Mouse (Mus musculus): ENCODE measurements around the gene Gm28043. TPM values are rescaled to one million over a fixed set of nuclear protein-coding genes. Genes with fewer than 3 reads are reported as not detected.

The Gm28043 gene
- polyA plus RNA-seq, 1 experiment from 2014 or later, result 3.4 TPM

DNA sequence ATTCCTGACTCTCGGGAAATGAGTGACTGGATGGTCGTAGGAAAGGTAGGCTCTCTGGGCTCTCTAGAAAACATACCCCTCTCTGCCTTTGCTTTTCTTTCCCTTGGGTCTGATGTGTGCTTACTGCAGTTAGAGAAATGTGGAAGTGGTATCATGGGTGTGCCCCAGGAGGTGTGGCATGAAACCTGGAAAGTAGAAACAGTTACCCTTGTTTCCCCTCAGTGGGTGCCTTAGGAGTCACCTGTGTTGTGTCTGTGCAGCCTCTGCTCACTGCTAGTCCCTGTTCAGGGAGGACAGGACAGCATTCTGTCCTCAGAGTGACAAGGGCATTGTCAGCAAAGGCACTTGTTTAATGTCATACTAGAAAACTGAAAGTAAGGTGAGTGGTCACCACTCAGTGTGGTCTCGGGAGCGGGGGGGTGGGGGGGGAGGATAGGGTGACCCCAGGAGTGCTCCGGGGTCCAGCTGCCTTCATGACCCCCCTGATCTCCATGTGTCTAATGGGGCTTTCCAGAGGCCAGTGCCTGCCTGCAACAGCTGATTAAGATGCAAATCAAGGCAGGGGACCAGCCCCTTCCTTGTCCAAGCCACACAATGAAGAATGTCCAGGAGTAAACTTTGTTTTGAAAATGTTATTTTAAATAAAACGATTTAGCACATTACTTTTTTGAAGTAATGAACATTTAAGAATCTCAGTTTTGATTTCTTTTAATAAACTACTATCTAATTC lies 64.5 kb downstream of the Gm28043 start:
- no peak overlapping the region for H3K4me3 ChIP-seq (ENCODE audit: low read depth, low read length)
- WGBS, result 94% methylated on average over 6 of the region's 6 CpGs
- no peak overlapping the region for H3K9ac ChIP-seq (ENCODE audit: low read length)
- no peak for DNase-seq (ENCODE audit: low spot score)
- no peak overlapping the region for H3K27ac ChIP-seq (ENCODE audit: low read depth)
- H3K9me3 ChIP-seq (ENCODE audit: control insufficient read depth, low read length), result no peaks in the 10 kb centered on the region
- no peaks in the 10 kb centered on the region for H3K27me3 ChIP-seq (replicated peaks; ENCODE audit: control insufficient read depth, insufficient read depth, low read length)
- no peaks in the 10 kb centered on the region for H3K4me1 ChIP-seq (replicated peaks; ENCODE audit: control insufficient read depth, insufficient read depth, low read length)
- peaks cover 94% of the 10 kb centered on the region for H3K36me3 ChIP-seq (ENCODE audit: control insufficient read depth, insufficient read depth, low read length)
- no peak for ATAC-seq (replicated peaks; ENCODE audit: low FRiP score, low TSS enrichment, low read depth)
- H3K4me2 ChIP-seq (ENCODE audit: low read length), result no peak overlapping the region

DNA sequence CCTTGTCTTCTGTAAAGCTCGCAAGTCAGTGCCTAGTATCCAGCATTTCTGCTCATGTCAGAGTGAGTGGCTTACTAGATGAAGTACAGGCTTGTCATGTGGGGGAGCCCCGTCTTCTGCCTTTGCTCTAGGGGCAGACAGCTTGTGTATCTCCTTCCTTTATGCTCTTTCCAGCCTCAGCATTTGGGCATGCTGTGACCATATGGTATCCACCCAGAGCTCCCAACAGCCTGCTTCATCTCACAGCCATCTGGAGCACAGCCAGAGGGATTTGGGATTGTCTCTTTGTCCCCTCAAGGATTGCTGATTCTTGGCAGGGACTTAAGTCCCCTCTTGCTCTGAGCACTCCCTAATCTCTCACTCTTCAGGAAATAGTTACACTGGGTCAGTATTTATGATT lies 65.5 kb downstream of the Gm28043 start:
- Histone ChIP-seq H3K27ac (ENCODE audit: low read depth) (no peak overlapping the region), H3K4me1 (replicated peaks; ENCODE audit: control insufficient read depth, insufficient read depth, low read length) (no peaks in the 10 kb centered on the region), H3K27me3 (replicated peaks; ENCODE audit: control insufficient read depth, insufficient read depth, low read length) (no peaks in the 10 kb centered on the region), H3K9ac (ENCODE audit: low read length) (no peak overlapping the region), H3K4me3 (ENCODE audit: low read depth, low read length) (no peak overlapping the region), H3K36me3 (ENCODE audit: control insufficient read depth, insufficient read depth, low read length) (peaks cover 94% of the 10 kb centered on the region), H3K9me3 (ENCODE audit: control insufficient read depth, low read length) (no peaks in the 10 kb centered on the region), H3K4me2 (ENCODE audit: low read length) (no peak overlapping the region)
- ATAC-seq (replicated peaks; ENCODE audit: low FRiP score, low TSS enrichment, low read depth), result 0 out of 2 replicates have a peak, but pooled peaks have one; percentile 27
- DNase-seq (ENCODE audit: low spot score), result no peak
- WGBS, result 80% methylated on average over 2 of the region's 2 CpGs

DNA sequence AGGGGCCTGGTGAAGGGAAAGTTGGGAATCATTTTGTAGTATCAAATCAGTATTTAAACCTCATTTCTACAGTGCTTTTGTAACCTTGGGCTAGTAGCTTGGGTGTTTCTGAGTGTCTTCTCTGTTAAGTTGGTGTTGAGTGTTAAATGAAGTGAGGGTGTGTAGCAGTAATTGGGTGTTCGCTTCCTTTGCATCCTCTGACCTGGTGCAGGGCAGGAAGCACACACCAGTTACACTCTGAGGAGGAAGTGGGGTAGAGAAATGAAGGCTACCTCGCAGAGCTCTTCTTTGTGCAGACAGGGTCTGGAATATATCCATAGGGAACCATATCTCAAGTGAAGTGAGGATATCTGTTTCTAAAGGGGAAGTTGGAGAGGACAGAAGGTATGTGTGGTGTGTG lies 66.2 kb downstream of the Gm28043 start:
- Histone ChIP-seq H3K4me2 (ENCODE audit: low read length) (no peak overlapping the region), H3K4me1 (replicated peaks; ENCODE audit: control insufficient read depth, insufficient read depth, low read length) (no peaks in the 10 kb centered on the region), H3K36me3 (ENCODE audit: control insufficient read depth, insufficient read depth, low read length) (peaks cover 94% of the 10 kb centered on the region), H3K27ac (ENCODE audit: low read depth) (no peak overlapping the region), H3K27me3 (replicated peaks; ENCODE audit: control insufficient read depth, insufficient read depth, low read length) (no peaks in the 10 kb centered on the region), H3K4me3 (ENCODE audit: low read depth, low read length) (no peak overlapping the region), H3K9me3 (ENCODE audit: control insufficient read depth, low read length) (no peaks in the 10 kb centered on the region), H3K9ac (ENCODE audit: low read length) (no peak overlapping the region)
- 63% methylated on average over 2 of the region's 2 CpGs for WGBS
- no peak for ATAC-seq (replicated peaks; ENCODE audit: low FRiP score, low TSS enrichment, low read depth)
- DNase-seq (ENCODE audit: low spot score), result no peak

DNA sequence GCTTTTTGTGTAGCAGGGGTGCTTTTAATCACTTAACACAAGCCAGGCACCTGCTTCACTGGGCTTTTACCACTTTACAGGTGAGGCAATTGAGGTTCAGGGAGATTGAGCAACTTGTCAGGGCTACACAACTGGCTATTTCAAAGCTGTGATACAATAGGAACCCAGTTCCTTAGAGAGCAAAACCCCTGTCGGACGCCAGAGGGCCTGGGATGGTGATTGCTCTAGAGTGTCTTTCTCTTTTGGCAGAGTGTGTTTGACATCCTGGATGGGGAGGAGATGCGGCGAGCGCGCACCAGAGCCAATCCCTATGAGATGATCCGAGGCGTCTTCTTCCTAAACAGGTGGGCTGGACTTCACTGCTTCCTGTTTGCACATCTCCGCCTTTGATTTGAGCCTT lies 67.0 kb downstream of the Gm28043 start:
- Histone ChIP-seq H3K27ac (ENCODE audit: low read depth) (no peak overlapping the region), H3K4me1 (replicated peaks; ENCODE audit: control insufficient read depth, insufficient read depth, low read length) (no peaks in the 10 kb centered on the region), H3K4me3 (ENCODE audit: low read depth, low read length) (no peak overlapping the region), H3K9me3 (ENCODE audit: control insufficient read depth, low read length) (no peaks in the 10 kb centered on the region), H3K9ac (ENCODE audit: low read length) (no peak overlapping the region), H3K4me2 (ENCODE audit: low read length) (no peak overlapping the region), H3K27me3 (replicated peaks; ENCODE audit: control insufficient read depth, insufficient read depth, low read length) (no peaks in the 10 kb centered on the region), H3K36me3 (ENCODE audit: control insufficient read depth, insufficient read depth, low read length) (peaks cover 94% of the 10 kb centered on the region)
- ATAC-seq (replicated peaks; ENCODE audit: low FRiP score, low TSS enrichment, low read depth), result no peak
- WGBS, result 93% methylated on average over 9 of the region's 9 CpGs
- no peak for DNase-seq (ENCODE audit: low spot score)

DNA sequence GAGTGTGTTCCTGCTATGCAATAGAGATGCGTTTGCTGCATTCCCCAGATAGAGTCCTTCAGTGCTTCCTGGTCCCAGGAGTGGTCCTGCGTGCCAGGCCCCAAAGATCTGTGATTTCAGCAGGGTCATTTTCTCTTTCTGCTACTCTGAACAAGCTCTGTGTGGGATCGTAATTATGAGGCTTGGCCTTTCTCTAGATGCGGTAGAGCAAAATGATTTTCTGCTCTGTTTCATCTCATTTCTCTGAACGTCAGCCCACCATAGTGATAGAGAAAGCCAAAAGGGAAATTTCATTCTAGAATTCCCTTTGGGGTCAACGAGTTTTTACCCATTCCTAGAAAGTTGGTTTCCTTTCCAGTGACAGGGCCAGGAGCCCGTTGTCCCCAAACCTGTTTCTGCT lies 67.6 kb downstream of the Gm28043 start:
- H3K27me3 ChIP-seq (replicated peaks; ENCODE audit: control insufficient read depth, insufficient read depth, low read length), result no peaks in the 10 kb centered on the region
- 90% methylated on average over 7 of the region's 7 CpGs for whole genome bisulfite sequencing
- H3K4me3 ChIP-seq (ENCODE audit: low read depth, low read length), result no peak overlapping the region
- H3K4me1 ChIP-seq (replicated peaks; ENCODE audit: control insufficient read depth, insufficient read depth, low read length), result no peaks in the 10 kb centered on the region
- no peak overlapping the region for H3K9ac ChIP-seq (ENCODE audit: low read length)
- no peaks in the 10 kb centered on the region for H3K9me3 ChIP-seq (ENCODE audit: control insufficient read depth, low read length)
- DNase-seq (ENCODE audit: low spot score) (no peak), ATAC-seq (replicated peaks; ENCODE audit: low FRiP score, low TSS enrichment, low read depth) (no peak)
- H3K4me2 ChIP-seq (ENCODE audit: low read length), result no peak overlapping the region
- H3K36me3 ChIP-seq (ENCODE audit: control insufficient read depth, insufficient read depth, low read length), result peaks cover 94% of the 10 kb centered on the region
- H3K27ac ChIP-seq (ENCODE audit: low read depth), result no peak overlapping the region

DNA sequence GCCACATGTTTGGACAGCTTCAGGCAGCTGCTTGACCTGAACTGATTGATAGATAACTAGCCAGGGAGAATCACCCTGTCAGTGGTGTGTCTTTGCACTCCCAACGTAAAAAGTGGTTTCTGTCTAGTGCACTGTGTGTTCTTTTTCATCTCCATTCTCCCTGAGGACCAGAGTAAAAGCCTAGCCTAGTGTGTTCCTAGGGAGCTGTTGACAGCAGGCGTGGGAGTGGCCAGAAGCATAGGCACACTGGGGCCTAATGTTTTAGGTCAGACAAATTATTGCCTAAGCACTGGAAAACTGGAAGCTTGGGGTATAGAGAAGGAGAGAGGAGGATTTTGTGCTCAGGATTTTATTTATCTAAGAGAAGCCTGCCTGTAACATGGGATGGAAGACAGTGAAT lies 68.5 kb downstream of the Gm28043 start:
- Histone ChIP-seq H3K9me3 (ENCODE audit: control insufficient read depth, low read length) (no peaks in the 10 kb centered on the region), H3K36me3 (ENCODE audit: control insufficient read depth, insufficient read depth, low read length) (peaks cover 94% of the 10 kb centered on the region), H3K27ac (ENCODE audit: low read depth) (no peak overlapping the region), H3K9ac (ENCODE audit: low read length) (no peak overlapping the region), H3K27me3 (replicated peaks; ENCODE audit: control insufficient read depth, insufficient read depth, low read length) (no peaks in the 10 kb centered on the region), H3K4me3 (ENCODE audit: low read depth, low read length) (no peak overlapping the region), H3K4me2 (ENCODE audit: low read length) (no peak overlapping the region), H3K4me1 (replicated peaks; ENCODE audit: control insufficient read depth, insufficient read depth, low read length) (no peaks in the 10 kb centered on the region)
- 79% methylated on average over 2 of the region's 2 CpGs for WGBS
- DNase-seq (ENCODE audit: low spot score) (no peak), ATAC-seq (replicated peaks; ENCODE audit: low FRiP score, low TSS enrichment, low read depth) (no peak)

DNA sequence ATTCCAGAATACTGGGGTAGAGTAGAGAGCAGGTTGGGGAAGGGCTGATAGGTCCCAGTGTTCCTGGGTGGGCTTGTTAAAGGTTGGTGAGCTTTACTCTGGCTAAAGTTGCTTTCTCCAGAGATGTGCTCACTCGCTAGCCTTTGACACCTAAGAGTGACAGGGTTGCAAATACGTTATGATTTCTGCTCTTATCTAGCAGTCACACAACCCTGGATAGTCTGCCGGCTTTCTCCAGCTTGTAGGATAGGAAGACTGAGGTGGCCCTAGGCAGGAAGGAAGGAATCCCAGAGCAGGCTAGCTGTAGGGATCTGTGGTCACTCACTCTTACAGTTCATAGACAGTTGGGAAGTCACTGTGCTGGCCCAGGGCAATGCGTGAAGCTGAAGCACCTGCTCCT lies 69.6 kb downstream of the Gm28043 start:
- no peak for ATAC-seq (replicated peaks; ENCODE audit: low FRiP score, low TSS enrichment, low read depth)

DNA sequence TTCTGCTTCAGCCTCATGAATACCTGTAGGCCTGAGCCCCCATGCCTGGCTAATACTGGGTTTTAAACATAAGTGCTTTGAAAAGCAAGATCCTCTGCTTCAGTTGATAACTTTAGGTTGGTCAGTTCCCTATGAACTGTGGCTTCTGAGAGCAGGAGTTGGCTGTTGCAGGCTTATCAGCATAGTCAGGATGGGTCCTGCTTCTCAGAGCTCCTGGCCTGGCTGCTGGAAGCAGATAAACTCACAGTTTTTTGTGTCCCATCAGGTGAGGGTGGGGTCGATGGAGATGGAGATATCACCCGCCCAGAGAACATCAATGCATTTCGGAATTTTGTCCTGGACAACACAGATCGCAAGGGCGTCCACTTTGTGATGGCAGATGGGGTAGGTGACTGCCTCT lies 72.1 kb downstream of the Gm28043 start:
- no peak overlapping the region for H3K4me3 ChIP-seq (ENCODE audit: low read depth, low read length)

More for the DNA sequence above, 69.6 kb downstream of the Gm28043 start:
- H3K36me3 ChIP-seq (ENCODE audit: control insufficient read depth, insufficient read depth, low read length), result peaks cover 90% of the 10 kb centered on the region
- WGBS, result 87% methylated on average over 4 of the region's 4 CpGs
- no peak overlapping the region for H3K4me3 ChIP-seq (ENCODE audit: low read depth, low read length)
- no peak for DNase-seq (ENCODE audit: low spot score)
- no peak overlapping the region for H3K27ac ChIP-seq (ENCODE audit: low read depth)
- no peak overlapping the region for H3K9ac ChIP-seq (ENCODE audit: low read length)
- H3K4me2 ChIP-seq (ENCODE audit: low read length), result no peak overlapping the region
- H3K4me1 ChIP-seq (replicated peaks; ENCODE audit: control insufficient read depth, insufficient read depth, low read length), result no peaks in the 10 kb centered on the region
- H3K9me3 ChIP-seq (ENCODE audit: control insufficient read depth, low read length), result no peaks in the 10 kb centered on the region
- H3K27me3 ChIP-seq (replicated peaks; ENCODE audit: control insufficient read depth, insufficient read depth, low read length), result no peaks in the 10 kb centered on the region

DNA sequence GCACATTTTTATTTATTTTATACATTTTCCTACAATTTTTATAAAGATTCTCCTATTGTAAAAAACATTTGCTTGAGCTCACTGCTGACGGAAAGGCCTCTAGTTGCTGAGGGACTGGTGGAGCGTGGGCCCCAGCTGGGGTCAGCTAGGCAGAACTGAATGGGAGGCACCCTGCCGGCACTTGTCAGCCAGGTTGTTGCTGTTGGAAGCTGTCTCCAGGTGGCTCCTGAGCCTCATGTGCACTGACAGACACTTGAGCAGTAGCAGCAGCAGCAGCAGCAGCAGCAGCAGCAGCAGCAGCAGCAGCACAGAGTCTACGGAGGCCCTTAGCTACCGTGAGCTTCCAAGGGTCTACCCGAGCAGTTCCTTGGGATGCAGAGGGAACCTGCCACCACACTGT lies 72.7 kb downstream of the Gm28043 start:
- WGBS, result 91% methylated on average over 6 of the region's 6 CpGs
- no peaks in the 10 kb centered on the region for H3K4me1 ChIP-seq (replicated peaks; ENCODE audit: control insufficient read depth, insufficient read depth, low read length)
- ATAC-seq (replicated peaks; ENCODE audit: low FRiP score, low TSS enrichment, low read depth), result no peak
- H3K9ac ChIP-seq (ENCODE audit: low read length), result no peak overlapping the region
- H3K4me3 ChIP-seq (ENCODE audit: low read depth, low read length), result no peak overlapping the region
- H3K36me3 ChIP-seq (ENCODE audit: control insufficient read depth, insufficient read depth, low read length), result peaks cover 84% of the 10 kb centered on the region
- H3K9me3 ChIP-seq (ENCODE audit: control insufficient read depth, low read length), result no peaks in the 10 kb centered on the region
- DNase-seq (ENCODE audit: low spot score), result no peak
- no peak overlapping the region for H3K27ac ChIP-seq (ENCODE audit: low read depth)
- no peak overlapping the region for H3K4me2 ChIP-seq (ENCODE audit: low read length)
- no peaks in the 10 kb centered on the region for H3K27me3 ChIP-seq (replicated peaks; ENCODE audit: control insufficient read depth, insufficient read depth, low read length)

More for the DNA sequence above, 72.1 kb downstream of the Gm28043 start:
- H3K9me3 ChIP-seq (ENCODE audit: control insufficient read depth, low read length), result no peaks in the 10 kb centered on the region
- peaks cover 88% of the 10 kb centered on the region for H3K36me3 ChIP-seq (ENCODE audit: control insufficient read depth, insufficient read depth, low read length)
- no peak overlapping the region for H3K27ac ChIP-seq (ENCODE audit: low read depth)
- no peak for ATAC-seq (replicated peaks; ENCODE audit: low FRiP score, low TSS enrichment, low read depth)
- no peak overlapping the region for H3K9ac ChIP-seq (ENCODE audit: low read length)
- no peak for DNase-seq (ENCODE audit: low spot score)
- WGBS, result 93% methylated on average over 5 of the region's 5 CpGs
- no peak overlapping the region for H3K4me2 ChIP-seq (ENCODE audit: low read length)
- H3K4me1 ChIP-seq (replicated peaks; ENCODE audit: control insufficient read depth, insufficient read depth, low read length), result no peaks in the 10 kb centered on the region
- H3K27me3 ChIP-seq (replicated peaks; ENCODE audit: control insufficient read depth, insufficient read depth, low read length), result no peaks in the 10 kb centered on the region

Measured in intestine, embryonic 14.5 days (tissue).